Mouse (Mus musculus) left cerebral cortex, postnatal 25 days (tissue): ENCODE measurements around the gene Polr2e. TPM values are rescaled to one million over a fixed set of nuclear protein-coding genes. Genes with fewer than 3 reads are reported as not detected.
"Not testable (repeated sequence)": the region's sequence is repeated elsewhere in the genome, so short reads cannot be mapped to it uniquely, and the experiment has no call there.

ENCODE experiments used
- DNase-seq, 2 experiments: peaks; one replicate each; pipeline ENCODE4 v3.0.0; 2022; ENCODE audit warnings: low spot score in 2 of 2, mixed read lengths in 1 of 2
- intact Hi-C: fragments of 180-260 bp; cut with DNase I; formaldehyde crosslinking; loops from one replicate; pipeline ENCODE4 v1.15.1; 2025
- total RNA-seq, 2 experiments: library from RNA; stranded (reverse); gene quantifications; 2 replicates each; pipeline ENCODE4 v1.2.3; 2021

Gene Polr2e
- total RNA-seq, 2 experiments from 2014 or later = 71.3 to 74.8 TPM

GRCm38 (mm10) chr10:80063104-80063503 lies 23.5 kb upstream of the Polr2e start:
- intact Hi-C loops = no loop called here

GRCm38 (mm10) chr10:80057683-80058326 lies 18.2 kb upstream of the Polr2e start:
- peak in 1 of 2 experiments; percentile 39 for DNase-seq
- intact Hi-C loops = no loop called here

More at GRCm38 (mm10) chr10:80063104-80063503, 23.5 kb upstream of the Polr2e start:
- no peak for DNase-seq

- intact Hi-C loops = no loop called here
- no peak for DNase-seq
Measured at GRCm38 (mm10) chr10:80056976-80057682, 17.5 kb upstream of the Polr2e start.

GRCm38 (mm10) chr10:80056506-80056905 lies 16.9 kb upstream of the Polr2e start:
- intact Hi-C loops = no loop called here

GRCm38 (mm10) chr10:80055891-80056290 lies 16.3 kb upstream of the Polr2e start:
- no peak for DNase-seq
- intact Hi-C loops = no loop called here

More at GRCm38 (mm10) chr10:80056506-80056905, 16.9 kb upstream of the Polr2e start:
- no peak for DNase-seq

GRCm38 (mm10) chr10:80055364-80055763 lies 15.8 kb upstream of the Polr2e start:
- intact Hi-C loops = no loop called here

GRCm38 (mm10) chr10:80054911-80055310 lies 15.3 kb upstream of the Polr2e start:
- not testable (repeated sequence) for DNase-seq
- intact Hi-C loops = loop anchor here (5.0 kb wide), 1 partner anchor 68 kb away; the partner anchor contains the start of gene Cnn2

More at GRCm38 (mm10) chr10:80055364-80055763, 15.8 kb upstream of the Polr2e start:
- no peak for DNase-seq

- DNase-seq = peak; percentile 43 to 59
- intact Hi-C loops = loop anchor here (1.0 to 5.0 kb wide), 2 partner anchors 61 to 67 kb away; partner anchors contain the start of genes Cnn2 and Stk11
Measured at GRCm38 (mm10) chr10:80053831-80054815, 14.5 kb upstream of the Polr2e start.

- peak; percentile 100 for DNase-seq
- intact Hi-C loops = loop anchor here (1.0 to 5.0 kb wide), 2 partner anchors 62 to 66 kb away; partner anchors contain the start of genes Cnn2 and Stk11
Measured at GRCm38 (mm10) chr10:80053259-80053780, 13.7 kb upstream of the Polr2e start.

GRCm38 (mm10) chr10:80052374-80052764 lies 12.8 kb upstream of the Polr2e start:
- intact Hi-C loops = loop anchor here (5.0 kb wide), 1 partner anchor 65 kb away; the partner anchor contains the start of gene Cnn2
- DNase-seq = no peak

- no peak for DNase-seq
- intact Hi-C loops = loop anchor here (5.0 kb wide), 1 partner anchor 64 kb away; the partner anchor contains the start of gene Cnn2
Measured at GRCm38 (mm10) chr10:80051618-80052373, 12.2 kb upstream of the Polr2e start.

- intact Hi-C loops = loop anchor here (5.0 kb wide), 1 partner anchor 64 kb away; the partner anchor contains the start of gene Cnn2
- DNase-seq = no peak
Measured at GRCm38 (mm10) chr10:80050885-80051617, 11.5 kb upstream of the Polr2e start.

GRCm38 (mm10) chr10:80050244-80050643 lies 10.6 kb upstream of the Polr2e start:
- DNase-seq = no peak
- intact Hi-C loops = loop anchor here (5.0 kb wide), 1 partner anchor 63 kb away; the partner anchor contains the start of gene Cnn2

GRCm38 (mm10) chr10:80048834-80049233 lies 9.2 kb upstream of the Polr2e start:
- intact Hi-C loops = no loop called here
- DNase-seq = no peak

- DNase-seq = no peak
Measured at GRCm38 (mm10) chr10:80048396-80048795, 8.8 kb upstream of the Polr2e start.

GRCm38 (mm10) chr10:80047041-80047565 lies 7.5 kb upstream of the Polr2e start, which contains the start of gene Gpx4:
Gene Gpx4 (plus strand): TSS chr10:80047166.
- no peak for DNase-seq
- intact Hi-C loops = no loop called here

More at GRCm38 (mm10) chr10:80048396-80048795, 8.8 kb upstream of the Polr2e start:
- intact Hi-C loops = no loop called here

- intact Hi-C loops = no loop called here
- DNase-seq = no peak
Measured at GRCm38 (mm10) chr10:80045766-80046165, 6.2 kb upstream of the Polr2e start.
